Mouse (Mus musculus) heart, postnatal 0 days (tissue): ENCODE results near the gene Wnk4. TPM values are rescaled to one million over a fixed set of nuclear protein-coding genes. Genes with fewer than 3 reads are reported as not detected.

ENCODE experiments used
- ATAC-seq: fragments of 200-750 bp; cut with Nextera tagmentation; 2 replicates; pipeline ENCODE4 v1.8.0; 2017; ENCODE audit warnings: low read depth, moderate number of reproducible peaks, moderate library complexity; ENCODE audit not compliant: insufficient read depth
- DNase-seq: peaks from one replicate; pipeline ENCODE4 v3.0.0-alpha.2; 2016; ENCODE audit warnings: low spot score
- H3K27ac ChIP-seq: fragments of 300-500 bp; sonication (generic); 2 replicates; pipeline ENCODE4 v1.5.1; 2014; ENCODE audit warnings: low read depth, mild to moderate bottlenecking
- H3K27me3 ChIP-seq: fragments of 300-500 bp; sonication (generic); 2 replicates; pipeline ENCODE4 v1.6.1; 2014; ENCODE audit warnings: low read length, mixed read lengths; ENCODE audit not compliant: control insufficient read depth, insufficient read depth
- H3K36me3 ChIP-seq: fragments of 300-500 bp; sonication (generic); replicated peaks from 2 replicates; pipeline ENCODE4 v1.6.1; 2014; ENCODE audit warnings: low read length, mixed read lengths; ENCODE audit not compliant: control insufficient read depth, insufficient read depth
- H3K4me1 ChIP-seq: fragments of 300-500 bp; sonication (generic); 2 replicates; pipeline ENCODE4 v1.6.1; 2014; ENCODE audit warnings: antibody characterized with exemption; ENCODE audit not compliant: control insufficient read depth, insufficient read depth
- H3K4me2 ChIP-seq: fragments of 300-500 bp; sonication (generic); 2 replicates; pipeline ENCODE4 v1.6.1; 2014; ENCODE audit warnings: low read depth, mild to moderate bottlenecking, low read length, moderate library complexity
- H3K4me3 ChIP-seq: fragments of 300-500 bp; sonication (generic); 2 replicates; pipeline ENCODE4 v1.5.1; 2014; ENCODE audit warnings: low read depth, low read length
- H3K9ac ChIP-seq: fragments of 300-500 bp; sonication (generic); replicated peaks from 2 replicates; pipeline ENCODE4 v1.6.1; 2014; ENCODE audit warnings: low read depth, low read length, mixed read lengths
- H3K9me3 ChIP-seq: fragments of 300-500 bp; sonication (generic); replicated peaks from 2 replicates; pipeline ENCODE4 v1.6.1; 2016; ENCODE audit warnings: low read length; ENCODE audit not compliant: control insufficient read depth
- CTCF ChIP-seq: IDR thresholded peaks from 2 replicates; pipeline ENCODE4 v1.5.1; 2016; ENCODE audit warnings: antibody characterized with exemption, control low read depth, low read depth
- EP300 ChIP-seq: IDR thresholded peaks from 2 replicates; pipeline ENCODE4 v1.6.1; 2016; ENCODE audit warnings: antibody characterized with exemption, low read depth
- WGBS: fragments of 180-500 bp; shearing (Covaris S2); extraction: QIAGEN DNeasy Blood & Tissue Kit; methylation state at CpG from one replicate; pipeline ENCODE4 v1.1.7; 2014; 5-methylcytosine and 5-hydroxymethylcytosine counted together
- polyA plus RNA-seq: library from polyadenylated mRNA; unstranded; fragments of >200 nt; fragmentation: Nextera tagmentation; extraction: Ambion mirVana; gene quantifications from 2 replicates; pipeline ENCODE4 v1.2.1, GENCODE M21; 2015
- total RNA-seq: library from RNA; depleted of rRNA; stranded (reverse); fragments of >200 nt; gene quantifications from 2 replicates; pipeline ENCODE4 v1.2.3, GENCODE M21; 2014; ENCODE audit warnings: low replicate concordance

Gene Wnk4
- total and polyA plus RNA-seq, 2 experiments from 2014 or later: 3.2 to 4.0 TPM

- DNase-seq (peak; percentile 92), ATAC-seq (peak; percentile 95)
- Histone ChIP-seq H3K9me3 (no peaks in the 10 kb centered on the region), H3K9ac (peak within 1 kb of the TSS; percentile 91), H3K4me3 (peak within 1 kb of the TSS; percentile 93), H3K27ac (peak within 1 kb of the TSS; percentile 74), H3K4me2 (peak within 1 kb of the TSS; percentile 100), H3K27me3 (no peaks in the 10 kb centered on the region), H3K4me1 (peaks cover 11% of the 10 kb centered on the region), H3K36me3 (peaks cover 25% of the 10 kb centered on the region; the same call in 1 of the 2 replicates)
- TF ChIP-seq CTCF (peak; percentile 96), EP300 (no peak)
- WGBS: 5% methylated on average over 39 of the region's 39 CpGs
These were observed 41.8 kb downstream of the Wnk4 start, which contains the start of gene Becn1 for GRCm38 (mm10) chr11:101302004-101302798. Gene Becn1, minus strand, starts transcription at chr11:101302286.

GRCm38 (mm10) chr11:101307744-101308143 is 47.4 kb downstream of the Wnk4 start:
- TF ChIP-seq CTCF (no peak), EP300 (no peak)
- no peak overlapping the region for H3K9ac ChIP-seq
- WGBS: 22% methylated on average over 5 of the region's 5 CpGs

DNA sequence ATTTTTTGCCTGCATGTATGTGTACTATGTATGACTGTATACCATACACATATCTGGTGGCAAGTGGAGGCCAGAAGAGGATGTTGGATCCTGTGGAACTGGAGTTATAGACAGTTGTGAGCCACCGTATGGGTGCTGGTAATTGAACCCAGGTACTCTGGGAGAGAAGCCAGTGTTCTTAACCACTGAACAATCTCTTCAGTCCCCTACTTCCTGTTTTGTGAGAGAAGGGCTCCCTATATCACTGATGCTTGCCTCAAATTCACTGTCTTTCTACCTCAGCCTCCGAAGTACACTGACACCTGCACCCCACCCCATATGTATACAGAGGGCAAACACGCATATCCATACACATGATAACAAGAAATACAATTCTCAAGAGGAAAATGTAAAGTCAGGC is 50.7 kb downstream of the Wnk4 start:
- H3K9me3 ChIP-seq: no peaks in the 10 kb centered on the region
- no peaks in the 10 kb centered on the region for H3K27me3 ChIP-seq
- H3K4me3 ChIP-seq: no peak overlapping the region
- H3K4me1 ChIP-seq: peaks cover 3% of the 10 kb centered on the region; the same call in 1 of the 2 replicates
- H3K9ac ChIP-seq: no peak overlapping the region
- H3K27ac ChIP-seq: no peak overlapping the region
- TF ChIP-seq EP300 (no peak), CTCF (no peak)
- no peak overlapping the region for H3K4me2 ChIP-seq
- DNase-seq: no peak
- H3K36me3 ChIP-seq: no peaks in the 10 kb centered on the region
- 84% methylated on average over 3 of the region's 3 CpGs for WGBS
- ATAC-seq: no peak

More at GRCm38 (mm10) chr11:101307744-101308143, 47.4 kb downstream of the Wnk4 start:
- no peaks in the 10 kb centered on the region for H3K27me3 ChIP-seq
- no peaks in the 10 kb centered on the region for H3K4me1 ChIP-seq
- H3K27ac ChIP-seq: no peak overlapping the region
- DNase-seq: no peak
- ATAC-seq: no peak
- no peaks in the 10 kb centered on the region for H3K36me3 ChIP-seq
- no peak overlapping the region for H3K4me2 ChIP-seq
- H3K9me3 ChIP-seq: no peaks in the 10 kb centered on the region
- no peak overlapping the region for H3K4me3 ChIP-seq

DNA sequence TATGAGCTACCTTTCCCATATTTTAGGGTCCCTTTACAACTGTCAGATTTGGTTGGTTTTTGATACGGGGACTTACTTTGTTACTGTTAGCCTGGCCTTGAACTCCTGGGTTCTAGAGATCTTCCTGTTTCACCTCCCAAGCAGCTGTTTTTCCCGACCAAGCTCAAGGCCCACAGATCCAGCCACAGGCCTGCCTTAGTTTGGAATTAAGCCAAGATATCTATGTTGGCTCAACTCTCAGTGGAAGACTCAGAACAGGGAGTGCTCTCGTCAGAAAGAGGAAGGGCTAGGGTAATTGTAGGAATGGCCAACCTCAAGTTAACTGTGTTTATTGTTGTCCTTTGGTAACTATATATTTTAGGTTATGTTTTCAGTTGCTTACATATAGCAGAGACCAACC is 51.8 kb downstream of the Wnk4 start:
- Histone ChIP-seq H3K4me1 (peaks cover 3% of the 10 kb centered on the region; the same call in 1 of the 2 replicates), H3K36me3 (no peaks in the 10 kb centered on the region), H3K27ac (no peak overlapping the region), H3K4me2 (no peak overlapping the region), H3K4me3 (no peak overlapping the region), H3K9me3 (no peaks in the 10 kb centered on the region), H3K9ac (no peak overlapping the region), H3K27me3 (no peaks in the 10 kb centered on the region)
- TF ChIP-seq EP300: no peak
- no peak for TF ChIP-seq CTCF
- WGBS: 27% methylated on average over 3 of the region's 3 CpGs
- ATAC-seq (no peak), DNase-seq (no peak)

- Histone ChIP-seq H3K9me3 (no peaks in the 10 kb centered on the region), H3K9ac (no peak overlapping the region), H3K36me3 (peaks cover 14% of the 10 kb centered on the region), H3K27me3 (no peaks in the 10 kb centered on the region), H3K4me1 (peaks cover 3% of the 10 kb centered on the region; the same call in 1 of the 2 replicates), H3K4me3 (no peak overlapping the region), H3K27ac (no peak overlapping the region), H3K4me2 (no peak overlapping the region)
- ATAC-seq (no peak), DNase-seq (no peak)
- no peak for TF ChIP-seq EP300
- WGBS: 100% methylated on average over 1 of the region's 1 CpGs
These were observed 54.2 kb downstream of the Wnk4 start for GRCm38 (mm10) chr11:101314567-101314966.
